Mouse (Mus musculus) intestine, embryonic 15.5 days (tissue): Measurements from ENCODE around the gene Sgsm1. TPM values are rescaled to one million over a fixed set of nuclear protein-coding genes. Genes with fewer than 3 reads are reported as not detected.

Source experiments
- ATAC-seq: fragments of 200-750 bp; cut with Nextera tagmentation; 2 replicates; pipeline ENCODE4 v1.8.0; 2017; ENCODE audit warnings: moderate TSS enrichment, moderate library complexity
- H3K27ac ChIP-seq: fragments of 300-500 bp; sonication (generic); 2 replicates; pipeline ENCODE4 v1.5.1; 2015; ENCODE audit warnings: mild to moderate bottlenecking, inconsistent platforms
- H3K27me3 ChIP-seq: fragments of 300-500 bp; sonication (generic); replicated peaks from 2 replicates; pipeline ENCODE4 v1.6.1; 2015; ENCODE audit warnings: inconsistent platforms
- H3K36me3 ChIP-seq: fragments of 300-500 bp; sonication (generic); 2 replicates; pipeline ENCODE4 v1.6.1; 2015; ENCODE audit warnings: inconsistent platforms
- H3K4me1 ChIP-seq: fragments of 300-500 bp; sonication (generic); replicated peaks from 2 replicates; pipeline ENCODE4 v1.6.1; 2015; ENCODE audit warnings: inconsistent platforms
- H3K4me2 ChIP-seq: fragments of 300-500 bp; sonication (generic); replicated peaks from 2 replicates; pipeline ENCODE4 v1.6.1; 2015; ENCODE audit warnings: mild to moderate bottlenecking, inconsistent platforms
- H3K4me3 ChIP-seq: fragments of 300-500 bp; sonication (generic); replicated peaks from 2 replicates; pipeline ENCODE4 v1.5.1; 2015; ENCODE audit warnings: inconsistent platforms
- H3K9ac ChIP-seq: fragments of 300-500 bp; sonication (generic); 2 replicates; pipeline ENCODE4 v1.6.1; 2015; ENCODE audit warnings: inconsistent platforms
- H3K9me3 ChIP-seq: fragments of 300-500 bp; sonication (generic); 2 replicates; pipeline ENCODE4 v1.6.1; 2016; ENCODE audit warnings: inconsistent platforms
- WGBS: fragments of 180-500 bp; shearing (Covaris S2); methylation state at CpG from one replicate; pipeline ENCODE4 v1.1.7; 2015; 5-methylcytosine and 5-hydroxymethylcytosine counted together
- polyA plus RNA-seq: library from polyadenylated mRNA; unstranded; fragments of >200 nt; fragmentation: Nextera tagmentation; extraction: Ambion mirVana; gene quantifications from 2 replicates; pipeline ENCODE4 v1.2.1, GENCODE M21; 2015

Sgsm1 gene
- polyA plus RNA-seq, 1 experiment from 2014 or later, result 9.6 TPM

DNA sequence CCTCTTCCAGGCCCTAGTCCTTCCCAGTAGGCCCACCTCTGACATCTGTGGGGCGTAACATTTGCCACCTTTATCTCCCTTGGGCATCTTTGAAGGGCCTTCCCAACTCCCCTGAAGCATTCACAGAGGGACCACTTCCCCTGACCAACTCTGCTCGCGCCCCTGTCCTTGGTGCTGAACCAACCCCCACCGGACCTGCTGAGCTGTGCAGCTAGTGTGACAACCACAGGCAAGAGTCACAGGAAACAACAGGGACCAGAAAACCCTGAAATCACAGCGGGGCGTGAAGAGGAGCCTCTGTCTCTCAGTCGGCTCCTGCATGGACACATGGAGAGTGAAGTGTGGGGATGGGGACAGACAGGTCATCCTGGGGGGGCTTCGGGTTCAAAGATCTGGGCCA, 18.4 kb downstream of the Sgsm1 start:
- peaks cover 19% of the 10 kb centered on the region for H3K27me3 ChIP-seq
- no peak overlapping the region for H3K9ac ChIP-seq
- no peaks in the 10 kb centered on the region for H3K36me3 ChIP-seq
- H3K9me3 ChIP-seq, result no peaks in the 10 kb centered on the region
- peaks cover 4% of the 10 kb centered on the region; the same call in 1 of the 2 replicates for H3K4me1 ChIP-seq
- no peak overlapping the region for H3K4me2 ChIP-seq
- no peak overlapping the region for H3K4me3 ChIP-seq
- H3K27ac ChIP-seq, result no peak overlapping the region
- 10% methylated on average over 8 of the region's 8 CpGs for WGBS
- ATAC-seq, result no peak

GRCm38 (mm10) chr5:113291125-113291524, 19.5 kb downstream of the Sgsm1 start:
- Histone ChIP-seq H3K9me3 (no peaks in the 10 kb centered on the region), H3K4me2 (no peak overlapping the region), H3K4me1 (peaks cover 4% of the 10 kb centered on the region; the same call in 1 of the 2 replicates), H3K27ac (no peak overlapping the region), H3K27me3 (peaks cover 22% of the 10 kb centered on the region), H3K4me3 (no peak overlapping the region), H3K9ac (no peak overlapping the region), H3K36me3 (no peaks in the 10 kb centered on the region)
- no peak for ATAC-seq
- WGBS, result 79% methylated on average over 4 of the region's 4 CpGs

DNA sequence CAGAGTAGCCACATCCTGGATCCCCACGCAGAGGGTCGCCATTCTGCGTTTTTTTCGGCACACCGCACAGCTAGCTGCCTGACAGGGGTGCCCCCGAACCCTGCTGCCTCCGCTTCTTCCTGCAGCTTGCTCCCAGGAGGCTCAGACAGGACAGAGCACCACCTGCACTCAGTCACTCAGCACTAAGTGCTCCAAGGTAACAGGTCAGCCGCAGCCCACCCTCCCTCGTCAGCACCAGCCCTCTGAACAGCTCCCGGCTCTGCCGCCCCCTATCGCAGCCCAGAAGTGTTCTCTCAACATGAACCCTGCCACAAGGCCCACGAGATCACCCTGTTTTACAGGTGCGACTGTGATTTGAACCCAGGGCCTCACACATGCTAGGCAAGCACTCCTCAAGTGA, 20.4 kb downstream of the Sgsm1 start:
- no peak overlapping the region for H3K4me2 ChIP-seq
- WGBS, result 40% methylated on average over 14 of the region's 14 CpGs

DNA sequence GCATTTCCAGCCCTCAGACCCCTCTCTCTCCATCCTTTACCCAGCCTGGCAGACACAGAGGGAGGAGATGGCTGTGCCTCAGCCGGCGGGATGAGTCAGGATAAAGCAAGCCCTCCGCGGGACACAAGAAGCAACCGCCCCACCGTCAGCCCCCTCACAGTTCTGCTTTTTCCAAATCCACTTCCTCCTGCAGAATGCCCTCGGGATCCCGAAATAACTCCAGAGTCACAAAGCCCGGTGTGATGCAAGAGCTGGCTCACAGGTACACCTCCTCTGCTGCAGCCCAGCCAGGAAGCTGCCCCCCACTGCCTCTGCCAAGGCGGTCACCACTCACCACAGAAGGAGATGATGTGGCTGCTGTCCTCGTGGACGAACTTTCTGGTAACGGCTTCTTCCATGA, 22.1 kb downstream of the Sgsm1 start:
- H3K9ac ChIP-seq, result no peak overlapping the region
- no peak for ATAC-seq
- no peaks in the 10 kb centered on the region for H3K36me3 ChIP-seq
- H3K9me3 ChIP-seq, result no peaks in the 10 kb centered on the region
- no peak overlapping the region for H3K4me2 ChIP-seq
- H3K4me3 ChIP-seq, result no peak overlapping the region
- 0 out of 2 replicates have a peak, but pooled peaks cover 4% of the 10 kb centered on the region for H3K4me1 ChIP-seq
- H3K27ac ChIP-seq, result no peak overlapping the region
- 46% methylated on average over 13 of the region's 13 CpGs for WGBS
- peaks cover 22% of the 10 kb centered on the region for H3K27me3 ChIP-seq

More for the DNA sequence above, 20.4 kb downstream of the Sgsm1 start:
- Histone ChIP-seq H3K9me3 (no peaks in the 10 kb centered on the region), H3K4me3 (no peak overlapping the region), H3K4me1 (0 out of 2 replicates have a peak, but pooled peaks cover 4% of the 10 kb centered on the region), H3K27ac (no peak overlapping the region), H3K9ac (no peak overlapping the region), H3K36me3 (no peaks in the 10 kb centered on the region), H3K27me3 (peaks cover 22% of the 10 kb centered on the region)
- no peak for ATAC-seq

DNA sequence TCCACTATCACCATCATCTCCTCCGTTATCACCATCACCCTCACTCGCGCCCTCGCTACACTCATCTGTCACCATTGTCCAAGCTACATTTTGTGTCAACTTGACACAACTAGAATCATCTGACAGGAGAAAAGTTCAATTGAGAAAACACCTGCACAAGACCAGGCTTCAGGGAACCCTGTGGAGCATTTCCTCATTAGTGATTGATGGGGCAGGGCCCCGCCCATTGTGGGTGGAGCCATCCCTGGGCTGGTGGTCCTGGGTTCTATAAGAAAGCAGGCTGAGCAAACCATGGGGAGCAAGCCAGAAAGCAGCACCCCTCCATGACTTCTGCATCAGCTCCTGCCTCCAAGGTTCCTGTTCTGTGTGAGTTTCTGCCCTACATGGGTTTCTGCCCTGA, 22.8 kb downstream of the Sgsm1 start:
- Histone ChIP-seq H3K27me3 (peaks cover 22% of the 10 kb centered on the region), H3K4me1 (0 out of 2 replicates have a peak, but pooled peaks cover 4% of the 10 kb centered on the region), H3K4me2 (no peak overlapping the region), H3K27ac (no peak overlapping the region), H3K36me3 (no peaks in the 10 kb centered on the region), H3K9ac (no peak overlapping the region), H3K9me3 (no peaks in the 10 kb centered on the region), H3K4me3 (no peak overlapping the region)
- 46% methylated on average over 5 of the region's 5 CpGs for WGBS
- ATAC-seq, result no peak

- Histone ChIP-seq H3K4me2 (peak overlapping the region; percentile 51), H3K9me3 (no peaks in the 10 kb centered on the region), H3K27ac (no peak overlapping the region), H3K9ac (no peak overlapping the region), H3K36me3 (no peaks in the 10 kb centered on the region), H3K4me1 (0 out of 2 replicates have a peak, but pooled peaks cover 4% of the 10 kb centered on the region), H3K27me3 (peaks cover 22% of the 10 kb centered on the region), H3K4me3 (peak overlapping the region; percentile 16; the same call in 1 of the 2 replicates)
- ATAC-seq, result 0 out of 2 replicates have a peak, but pooled peaks have one; percentile 27
- WGBS, result 5% methylated on average over 59 of the region's 60 CpGs
Observed at GRCm38 (mm10) chr5:113286591-113287520, 23.7 kb downstream of the Sgsm1 start.

DNA sequence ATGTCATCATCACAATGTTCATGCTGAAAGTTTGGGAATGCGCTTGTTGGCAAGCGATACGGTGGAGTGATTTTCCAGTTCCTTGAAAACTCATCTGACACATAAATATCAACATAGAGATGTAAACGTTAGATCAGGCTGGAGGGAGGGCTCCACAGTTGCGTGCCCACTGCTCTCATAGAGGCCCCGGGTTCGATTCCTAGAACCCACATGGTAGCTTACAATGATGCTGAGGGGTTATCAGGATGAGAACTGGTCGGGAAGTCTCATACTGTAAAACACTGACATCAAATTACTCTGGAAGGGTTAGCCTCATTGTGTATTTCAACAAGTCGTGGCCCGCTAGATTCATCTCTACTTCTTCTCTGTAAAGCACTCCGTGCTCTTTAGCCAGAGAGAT, 24.5 kb downstream of the Sgsm1 start:
- H3K4me3 ChIP-seq, result no peak overlapping the region
- ATAC-seq, result no peak
- WGBS, result 77% methylated on average over 11 of the region's 11 CpGs
- H3K36me3 ChIP-seq, result no peaks in the 10 kb centered on the region
- 0 out of 2 replicates have a peak, but pooled peaks cover 4% of the 10 kb centered on the region for H3K4me1 ChIP-seq
- H3K27me3 ChIP-seq, result peaks cover 22% of the 10 kb centered on the region
- no peak overlapping the region for H3K9ac ChIP-seq
- no peaks in the 10 kb centered on the region for H3K9me3 ChIP-seq
- no peak overlapping the region for H3K27ac ChIP-seq
- no peak overlapping the region for H3K4me2 ChIP-seq

DNA sequence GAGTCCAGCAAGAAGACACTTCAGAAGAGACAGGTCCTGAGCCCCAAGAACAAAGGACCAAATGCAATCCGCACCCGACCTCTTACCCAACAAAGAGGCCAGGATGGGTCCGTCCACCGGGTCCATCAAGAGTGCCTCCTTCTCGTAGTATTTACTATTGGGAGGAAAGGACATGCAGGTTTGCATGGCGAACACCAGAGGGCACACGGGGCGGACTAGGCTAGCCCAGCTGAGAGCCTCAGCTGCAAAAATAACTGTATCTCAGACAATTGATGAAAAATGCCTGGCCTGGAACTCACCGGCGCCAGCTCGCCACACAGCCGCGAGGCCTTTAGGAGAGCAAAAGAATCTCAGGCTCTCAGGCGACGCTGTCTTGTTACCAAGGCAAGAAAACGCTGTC, 25.0 kb downstream of the Sgsm1 start:
- 64% methylated on average over 16 of the region's 16 CpGs for WGBS
- Histone ChIP-seq H3K27me3 (peaks cover 22% of the 10 kb centered on the region), H3K9me3 (no peaks in the 10 kb centered on the region), H3K27ac (no peak overlapping the region), H3K4me1 (0 out of 2 replicates have a peak, but pooled peaks cover 4% of the 10 kb centered on the region), H3K4me2 (no peak overlapping the region), H3K9ac (no peak overlapping the region), H3K36me3 (no peaks in the 10 kb centered on the region), H3K4me3 (no peak overlapping the region)
- no peak for ATAC-seq

- 66% methylated on average over 2 of the region's 2 CpGs for WGBS
- no peak for ATAC-seq
Observed at GRCm38 (mm10) chr5:113283726-113284125, 26.9 kb downstream of the Sgsm1 start.

GRCm38 (mm10) chr5:113281557-113281956, 29.0 kb downstream of the Sgsm1 start:
- H3K27me3 ChIP-seq, result no peaks in the 10 kb centered on the region
- no peak for ATAC-seq
- H3K9me3 ChIP-seq, result no peaks in the 10 kb centered on the region
- no peaks in the 10 kb centered on the region for H3K36me3 ChIP-seq
- 86% methylated on average over 7 of the region's 7 CpGs for WGBS
- no peak overlapping the region for H3K9ac ChIP-seq
- no peak overlapping the region for H3K27ac ChIP-seq
- no peak overlapping the region for H3K4me3 ChIP-seq
- no peak overlapping the region for H3K4me2 ChIP-seq
- no peaks in the 10 kb centered on the region for H3K4me1 ChIP-seq

More at GRCm38 (mm10) chr5:113283726-113284125, 26.9 kb downstream of the Sgsm1 start:
- Histone ChIP-seq H3K9ac (no peak overlapping the region), H3K4me3 (no peak overlapping the region), H3K27me3 (peaks cover 19% of the 10 kb centered on the region), H3K36me3 (no peaks in the 10 kb centered on the region), H3K27ac (no peak overlapping the region), H3K4me2 (no peak overlapping the region), H3K4me1 (0 out of 2 replicates have a peak, but pooled peaks cover 4% of the 10 kb centered on the region), H3K9me3 (no peaks in the 10 kb centered on the region)

- Histone ChIP-seq H3K4me3 (peak overlapping the region; percentile 31), H3K4me1 (no peaks in the 10 kb centered on the region), H3K9me3 (no peaks in the 10 kb centered on the region), H3K36me3 (no peaks in the 10 kb centered on the region), H3K27me3 (no peaks in the 10 kb centered on the region), H3K4me2 (peak overlapping the region; percentile 49), H3K27ac (no peak overlapping the region), H3K9ac (peak overlapping the region; percentile 28)
- ATAC-seq, result peak; percentile 90
- 26% methylated on average over 15 of the region's 15 CpGs for WGBS
Observed at GRCm38 (mm10) chr5:113280138-113280856, 30.3 kb downstream of the Sgsm1 start.

DNA sequence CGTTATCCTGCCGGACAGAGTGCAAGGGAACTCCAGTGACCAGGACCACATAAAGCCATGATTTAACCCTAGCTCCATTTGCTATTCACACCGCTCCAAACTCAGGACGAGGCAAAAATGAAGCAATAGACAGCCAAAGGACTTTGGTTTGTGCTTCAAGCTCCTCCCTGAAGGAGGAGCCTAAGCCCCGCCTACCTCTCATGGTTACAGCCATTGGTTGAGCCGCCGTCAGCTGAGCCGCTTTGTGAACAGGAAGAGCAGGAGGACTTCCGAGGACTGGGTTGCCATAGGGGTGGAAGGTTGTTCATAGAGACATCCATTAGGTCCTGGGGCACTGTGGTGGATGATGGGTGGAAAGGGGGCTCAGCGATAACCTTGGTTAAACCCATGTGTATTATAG, 34.7 kb downstream of the Sgsm1 start:
- H3K9ac ChIP-seq, result no peak overlapping the region
- no peaks in the 10 kb centered on the region for H3K9me3 ChIP-seq
- ATAC-seq, result no peak
- H3K4me3 ChIP-seq, result no peak overlapping the region
- H3K27ac ChIP-seq, result no peak overlapping the region
- WGBS, result 71% methylated on average over 10 of the region's 10 CpGs
- H3K27me3 ChIP-seq, result no peaks in the 10 kb centered on the region
- no peaks in the 10 kb centered on the region for H3K4me1 ChIP-seq
- no peak overlapping the region for H3K4me2 ChIP-seq
- no peaks in the 10 kb centered on the region for H3K36me3 ChIP-seq
